Mouse (Mus musculus) erythroblast, embryonic 14.5 days (primary cell): ENCODE results near the gene Tango2. TPM values are rescaled to one million over a fixed set of nuclear protein-coding genes. Genes with fewer than 3 reads are reported as not detected.

ENCODE experiments used
- H3K27me3 ChIP-seq: 2 replicates; pipeline ENCODE4 v1.6.1; 2012; ENCODE audit warnings: inconsistent platforms; ENCODE audit not compliant: control insufficient read depth
- H3K36me3 ChIP-seq: 2 replicates; pipeline ENCODE4 v1.6.1; 2012; ENCODE audit warnings: mild to moderate bottlenecking, inconsistent platforms; ENCODE audit not compliant: control insufficient read depth
- H3K4me1 ChIP-seq: 2 replicates; pipeline ENCODE4 v1.6.1; 2012; ENCODE audit warnings: inconsistent platforms; ENCODE audit not compliant: control insufficient read depth
- H3K4me3 ChIP-seq: replicated peaks from 2 replicates; pipeline ENCODE3; 2012; ENCODE audit warnings: moderate library complexity, mild to moderate bottlenecking, inconsistent platforms
- H3K9me3 ChIP-seq: 2 replicates; pipeline ENCODE4 v1.6.1; 2012; ENCODE audit warnings: low read length, inconsistent platforms, mixed read lengths; ENCODE audit not compliant: control insufficient read depth
- GATA1 ChIP-seq: IDR thresholded peaks from 2 replicates; pipeline ENCODE4 v1.6.1; 2012; ENCODE audit warnings: low read length, inconsistent platforms, mixed read lengths
- TAL1 ChIP-seq: IDR thresholded peaks from 3 replicates; pipeline ENCODE4 v1.6.1; 2012; ENCODE audit warnings: low read length, inconsistent platforms, mixed read lengths
- polyA plus RNA-seq: library from polyadenylated mRNA; stranded (reverse); fragments of >175 nt; gene quantifications from 2 replicates; pipeline ENCODE4 v1.2.3, GENCODE M21; 2012

Tango2 gene
- polyA plus RNA-seq, 1 experiment = 7.4 TPM

DNA sequence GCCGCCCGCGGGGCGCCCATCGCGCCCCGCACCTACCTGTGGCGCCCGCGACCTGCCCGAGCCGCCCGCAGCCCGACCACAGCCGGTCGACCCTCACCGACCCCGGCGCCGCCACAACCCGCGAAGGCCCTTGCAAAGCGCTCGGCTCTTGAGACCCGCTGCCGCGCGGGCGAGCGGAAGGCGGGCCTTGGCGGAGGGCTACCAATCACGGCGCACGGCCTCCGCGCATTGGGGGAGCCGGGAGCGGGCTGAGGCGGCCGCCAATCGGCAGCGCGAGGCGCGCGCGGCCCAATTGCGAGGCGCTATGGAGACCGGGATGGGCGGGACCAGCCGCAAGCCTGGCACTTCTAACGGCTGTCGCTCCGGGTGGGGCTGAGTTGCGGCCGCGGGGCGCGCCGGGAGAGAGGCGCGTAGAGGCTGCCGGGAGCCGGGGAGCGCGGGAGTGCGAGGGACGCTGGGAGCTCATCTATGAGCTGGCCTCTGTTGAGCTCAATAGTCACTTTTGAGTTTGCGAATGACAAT, 58.8 kb downstream of the Tango2 start, which contains the start of gene Dgcr8:
TSS of gene Dgcr8 (minus strand) at position 180 of the 522 bp plus-strand sequence.
- peak within 1 kb of the TSS; percentile 97 for H3K4me3 ChIP-seq
- H3K4me1 ChIP-seq = peaks cover 40% of the 10 kb centered on the region
- no peaks in the 10 kb centered on the region for H3K27me3 ChIP-seq
- peaks cover 44% of the 10 kb centered on the region for H3K36me3 ChIP-seq
- TF ChIP-seq TAL1 (no peak), GATA1 (no peak)
- no peaks in the 10 kb centered on the region for H3K9me3 ChIP-seq

DNA sequence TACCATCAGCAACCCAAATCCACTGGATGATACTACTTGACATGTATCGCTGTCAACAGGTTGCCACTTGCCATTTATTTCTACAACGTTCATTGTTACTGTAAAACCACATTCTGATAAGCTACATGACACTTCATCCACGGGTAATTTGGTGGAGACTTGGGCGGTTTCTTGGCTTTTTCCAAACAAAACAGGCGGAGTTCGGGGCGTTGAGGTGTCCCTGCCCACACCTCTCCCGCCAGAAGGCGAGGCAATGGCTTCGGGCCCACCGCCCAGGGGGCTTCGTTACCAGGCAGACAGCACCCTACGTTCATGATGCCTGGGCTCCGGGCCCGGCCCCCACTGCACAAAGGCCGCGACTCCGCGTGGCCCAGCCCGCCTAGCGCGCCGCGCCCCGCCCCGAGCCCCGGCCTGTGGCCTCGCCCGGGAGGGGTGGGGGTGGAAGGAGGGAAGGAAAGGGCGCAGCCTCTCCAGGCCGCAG, 59.3 kb downstream of the Tango2 start:
- TF ChIP-seq GATA1 = no peak
- TF ChIP-seq TAL1 = no peak
- Histone ChIP-seq H3K27me3 (no peaks in the 10 kb centered on the region), H3K4me3 (peak overlapping the region; percentile 97), H3K9me3 (no peaks in the 10 kb centered on the region), H3K4me1 (peaks cover 41% of the 10 kb centered on the region), H3K36me3 (peaks cover 49% of the 10 kb centered on the region)

DNA sequence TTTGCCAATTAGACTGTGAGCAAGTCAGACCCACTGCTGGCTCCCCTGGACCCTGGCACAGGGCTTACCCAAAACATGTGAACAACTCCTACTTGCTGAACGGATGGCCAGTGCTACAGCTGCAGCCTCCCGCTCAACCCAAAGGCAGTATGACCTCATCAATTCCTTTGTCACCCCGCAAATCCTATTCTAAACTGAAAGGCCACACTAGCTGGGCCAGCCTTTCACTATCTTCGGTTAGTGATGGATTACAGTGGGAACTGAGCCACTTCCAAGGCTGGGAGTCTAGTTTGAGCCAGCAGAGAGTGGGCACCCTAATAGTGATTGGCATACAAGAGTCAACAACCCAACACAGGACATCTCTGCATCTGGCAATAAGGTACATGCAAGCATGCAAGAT, 59.7 kb downstream of the Tango2 start:
- no peaks in the 10 kb centered on the region for H3K9me3 ChIP-seq

DNA sequence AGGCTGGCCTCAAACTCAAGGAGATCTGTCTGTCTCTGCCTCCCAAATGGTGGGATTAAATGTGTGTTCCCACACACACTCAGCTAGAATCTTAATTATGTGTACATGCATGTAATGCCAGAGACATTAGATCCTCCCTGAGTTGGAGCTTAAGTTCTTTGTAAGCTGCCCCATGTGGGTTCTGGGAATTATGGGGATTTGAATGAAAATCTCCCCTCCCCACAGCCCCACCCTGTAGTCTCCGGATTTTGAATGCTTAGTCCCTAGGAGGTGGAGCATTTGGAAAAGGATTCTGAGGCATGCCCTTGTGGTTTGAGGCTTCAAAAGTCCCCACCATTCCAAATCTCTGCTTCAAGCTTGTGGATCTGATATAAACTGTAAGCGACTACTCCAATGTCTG, 72.7 kb downstream of the Tango2 start:
- no peaks in the 10 kb centered on the region for H3K27me3 ChIP-seq
- no peaks in the 10 kb centered on the region for H3K9me3 ChIP-seq
- H3K36me3 ChIP-seq = peaks cover 96% of the 10 kb centered on the region
- H3K4me3 ChIP-seq = no peak overlapping the region
- no peaks in the 10 kb centered on the region for H3K4me1 ChIP-seq
- TF ChIP-seq GATA1 = no peak
- TF ChIP-seq TAL1 = no peak

More for the DNA sequence above, 59.7 kb downstream of the Tango2 start:
- TF ChIP-seq TAL1 (no peak), GATA1 (no peak)
- no peaks in the 10 kb centered on the region for H3K27me3 ChIP-seq
- peaks cover 41% of the 10 kb centered on the region for H3K4me1 ChIP-seq
- peaks cover 53% of the 10 kb centered on the region for H3K36me3 ChIP-seq
- peak overlapping the region; percentile 97 for H3K4me3 ChIP-seq

DNA sequence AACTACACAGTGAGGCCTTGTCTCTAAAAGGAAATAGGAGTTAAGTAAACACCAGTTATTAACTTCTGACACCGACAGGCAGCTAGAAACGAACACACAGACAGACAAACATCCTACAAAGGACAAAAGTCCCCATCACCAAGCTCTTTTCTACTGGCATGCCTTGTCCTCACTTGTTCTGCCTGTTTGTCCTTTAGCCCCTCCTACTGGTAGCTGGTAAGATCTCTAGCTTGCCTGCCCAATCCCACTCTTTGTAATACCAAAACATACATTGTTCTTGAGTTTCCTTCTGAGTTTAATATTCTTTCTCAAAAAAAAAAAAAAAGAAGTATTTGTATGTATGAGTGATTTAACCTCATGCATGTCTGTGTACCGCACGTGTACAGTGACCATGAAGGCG, 79.7 kb downstream of the Tango2 start:
- no peaks in the 10 kb centered on the region for H3K9me3 ChIP-seq
- peaks cover 98% of the 10 kb centered on the region for H3K36me3 ChIP-seq
- H3K4me1 ChIP-seq = no peaks in the 10 kb centered on the region
- no peak overlapping the region for H3K4me3 ChIP-seq
- H3K27me3 ChIP-seq = no peaks in the 10 kb centered on the region
- TF ChIP-seq TAL1 (no peak), GATA1 (no peak)

DNA sequence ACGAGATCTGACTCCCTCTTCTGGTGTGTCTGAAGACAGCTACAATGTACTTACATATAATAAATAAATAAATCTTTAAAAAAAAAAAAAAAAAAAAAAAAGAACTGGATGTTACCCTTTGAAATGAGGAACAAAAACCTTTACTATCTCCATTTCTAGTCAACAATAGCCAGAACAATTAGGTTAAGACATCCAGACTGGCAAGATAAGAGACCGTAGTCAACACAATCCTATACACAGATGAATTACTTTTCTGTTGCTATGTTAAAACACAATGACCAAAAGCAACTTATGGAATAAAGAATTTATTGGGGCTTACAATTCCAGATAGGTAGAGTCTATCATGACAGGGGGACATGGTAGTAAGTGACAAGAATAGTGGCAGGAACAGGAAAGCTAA, 82.9 kb downstream of the Tango2 start:
- Histone ChIP-seq H3K36me3 (peaks cover 96% of the 10 kb centered on the region), H3K9me3 (no peaks in the 10 kb centered on the region), H3K4me3 (no peak overlapping the region), H3K4me1 (no peaks in the 10 kb centered on the region), H3K27me3 (no peaks in the 10 kb centered on the region)
- TF ChIP-seq TAL1 = no peak
- TF ChIP-seq GATA1 = no peak

DNA sequence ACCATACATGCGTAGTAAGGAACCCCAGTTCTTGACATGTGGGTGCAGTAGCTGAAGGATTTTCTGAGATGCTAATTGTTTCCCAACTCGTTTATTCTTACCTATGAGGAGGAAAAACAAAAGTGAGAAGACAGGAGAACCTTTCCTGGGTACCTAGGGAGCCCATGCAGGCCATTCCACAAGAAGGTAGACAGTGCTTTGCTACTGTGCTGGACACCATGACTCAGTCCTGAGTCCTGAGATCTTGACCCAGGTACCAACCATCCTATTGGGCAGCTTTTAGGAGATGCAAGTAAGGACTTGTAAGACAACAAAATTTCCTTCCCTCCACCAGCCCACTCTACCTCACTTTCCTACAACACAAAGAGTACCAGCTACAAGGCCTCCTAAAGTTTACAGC, 89.7 kb downstream of the Tango2 start, which contains the start of gene Gm49776:
TSS of gene Gm49776 (minus strand) at position 101 of the 400 bp plus-strand sequence.
- Histone ChIP-seq H3K27me3 (no peaks in the 10 kb centered on the region), H3K4me1 (peaks cover 8% of the 10 kb centered on the region), H3K9me3 (no peaks in the 10 kb centered on the region), H3K4me3 (no peak within 1 kb of the TSS), H3K36me3 (peaks cover 98% of the 10 kb centered on the region)
- TF ChIP-seq GATA1 (no peak), TAL1 (no peak)

DNA sequence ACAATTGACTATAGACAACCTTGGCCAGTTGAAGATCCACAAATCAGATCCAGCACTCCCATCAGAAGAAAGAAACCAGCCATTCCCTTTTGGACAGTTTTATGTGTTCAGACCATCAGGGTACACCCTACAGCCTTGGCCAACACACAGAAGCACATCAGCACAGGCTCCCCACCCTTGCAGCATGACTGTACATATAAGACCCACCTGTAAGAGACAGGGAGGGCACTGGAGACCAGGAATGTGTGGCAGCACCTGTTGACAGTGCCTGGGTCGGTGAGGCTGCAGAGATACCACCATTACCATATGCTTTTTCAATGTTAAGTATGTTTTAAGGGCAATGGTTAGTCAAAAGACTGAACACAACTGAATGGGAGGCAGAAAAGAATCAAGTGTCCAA, 94.0 kb downstream of the Tango2 start:
- TF ChIP-seq GATA1 = no peak
- TF ChIP-seq TAL1 = no peak
- no peak overlapping the region for H3K4me3 ChIP-seq
- H3K36me3 ChIP-seq = peaks cover 95% of the 10 kb centered on the region
- H3K9me3 ChIP-seq = no peaks in the 10 kb centered on the region
- H3K4me1 ChIP-seq = peaks cover 45% of the 10 kb centered on the region
- H3K27me3 ChIP-seq = no peaks in the 10 kb centered on the region

DNA sequence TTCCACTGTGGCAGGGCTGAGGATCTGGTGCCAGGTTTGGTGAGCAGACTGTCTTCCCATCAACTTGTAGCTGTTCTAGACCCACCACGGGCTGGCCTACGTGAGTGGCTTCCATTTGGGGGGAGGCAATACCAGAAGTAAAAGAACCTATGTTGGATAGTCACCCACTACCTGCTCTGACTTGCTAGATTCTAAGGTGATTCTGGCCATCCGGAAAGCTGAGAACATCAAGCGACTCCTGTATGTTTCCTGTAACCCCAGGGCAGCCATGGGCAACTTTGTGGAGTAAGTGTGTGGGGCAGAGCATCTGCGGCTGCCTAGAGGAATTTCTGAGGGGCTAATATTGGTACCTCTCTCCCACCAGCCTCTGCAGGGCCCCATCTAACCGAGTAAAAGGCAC, 95.2 kb downstream of the Tango2 start:
- H3K9me3 ChIP-seq = no peaks in the 10 kb centered on the region
- peaks cover 84% of the 10 kb centered on the region for H3K36me3 ChIP-seq
- no peaks in the 10 kb centered on the region for H3K27me3 ChIP-seq
- peaks cover 50% of the 10 kb centered on the region for H3K4me1 ChIP-seq
- H3K4me3 ChIP-seq = no peak overlapping the region
- TF ChIP-seq GATA1 = no peak
- no peak for TF ChIP-seq TAL1
